Mouse (Mus musculus) cerebellum, adult 2 months (tissue): ENCODE measurements around the gene Fam19a5. TPM values are rescaled to one million over a fixed set of nuclear protein-coding genes. Genes with fewer than 3 reads are reported as not detected.

Experiments
- DNase-seq, 2 experiments: peaks; one replicate each; pipeline ENCODE4 v3.0.0; 2021
- H3K27ac ChIP-seq: fragments of 200-500 bp; 2 replicates; pipeline ENCODE4 v1.5.1; 2012; ENCODE audit warnings: low read length, control low read depth, inconsistent platforms; ENCODE audit not compliant: insufficient read depth
- H3K27me3 ChIP-seq: fragments of 200-500 bp; 2 replicates; pipeline ENCODE4 v1.6.1; 2012; ENCODE audit warnings: inconsistent platforms, mild to moderate bottlenecking, low read length, moderate library complexity; ENCODE audit not compliant: control insufficient read depth, insufficient read depth
- H3K4me1 ChIP-seq: fragments of 200-500 bp; 2 replicates; pipeline ENCODE4 v1.6.1; 2011; ENCODE audit warnings: low read length; ENCODE audit not compliant: control insufficient read depth, insufficient read depth
- H3K4me3 ChIP-seq: fragments of 200-500 bp; replicated peaks from 2 replicates; pipeline ENCODE3; 2011; ENCODE audit warnings: mild to moderate bottlenecking, low read depth, low read length, control low read depth; ENCODE audit not compliant: insufficient read depth
- CTCF ChIP-seq: fragments of 200-500 bp; IDR thresholded peaks from 2 replicates; pipeline ENCODE4 v1.5.1; 2011; ENCODE audit warnings: low read depth, mild to moderate bottlenecking, control low read depth, low read length, moderate library complexity, borderline replicate concordance; ENCODE audit not compliant: insufficient read depth
- POLR2A ChIP-seq: fragments of 200-500 bp; IDR thresholded peaks from 2 replicates; pipeline ENCODE4 v1.6.1; 2011; ENCODE audit warnings: low read length, control low read depth, borderline replicate concordance; ENCODE audit not compliant: insufficient read depth
- WGBS: fragments of 180-500 bp; shearing (Covaris S2); methylation state at CpG from one replicate; pipeline ENCODE4 v1.1.7; 2018; 5-methylcytosine and 5-hydroxymethylcytosine counted together
- polyA plus RNA-seq: library from polyadenylated mRNA; depleted of rRNA; stranded (reverse); fragments of >200 nt; gene quantifications from 2 replicates; pipeline ENCODE4 v1.2.3, GENCODE M21; 2012

Gene Fam19a5
- polyA plus RNA-seq, 1 experiment, result 101 TPM

DNA sequence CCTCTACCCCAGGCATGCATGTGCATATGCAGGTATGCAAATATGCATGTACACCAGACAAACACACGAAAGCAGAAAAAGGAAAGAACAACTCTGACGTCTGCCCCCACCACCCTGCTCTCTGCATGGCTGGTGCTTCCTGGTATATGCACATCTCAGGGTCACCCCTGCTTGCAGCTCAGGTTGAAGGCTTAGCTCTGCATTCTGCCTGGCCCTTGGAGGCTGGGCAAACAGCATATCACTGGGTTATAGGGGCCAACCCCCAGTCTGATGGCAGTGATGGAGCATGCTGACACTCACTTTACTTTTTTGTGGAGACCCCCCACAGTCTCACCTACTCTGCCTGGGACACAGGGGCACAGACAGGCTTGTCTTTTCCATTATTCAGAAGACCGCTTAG, 252.5 kb downstream of the Fam19a5 start:
- WGBS, result 91% methylated on average over 3 of the region's 3 CpGs
- H3K27ac ChIP-seq, result no peak overlapping the region
- no peak for DNase-seq
- no peaks in the 10 kb centered on the region for H3K4me1 ChIP-seq
- H3K27me3 ChIP-seq, result no peaks in the 10 kb centered on the region
- no peak overlapping the region for H3K4me3 ChIP-seq
- TF ChIP-seq POLR2A, result no peak
- TF ChIP-seq CTCF, result no peak
